Mouse (Mus musculus) layer of hippocampus, adult 9-10 months (tissue): ENCODE measurements around the gene Areg.

ENCODE experiments used
- DNase-seq: peaks from one replicate; pipeline ENCODE4 v3.0.0; 2022; ENCODE audit warnings: low spot score

Gene Areg

GRCm38 (mm10) chr5:91166601-91167000, 27.2 kb downstream of the Areg start:
- DNase-seq = no peak

- no peak for DNase-seq
Measured at GRCm38 (mm10) chr5:91176397-91176796, 37.0 kb downstream of the Areg start.

- no peak for DNase-seq
Measured at GRCm38 (mm10) chr5:91194572-91194971, 55.2 kb downstream of the Areg start.
